Mouse (Mus musculus): Measurements from ENCODE around the gene 2310061I04Rik.

DNA sequence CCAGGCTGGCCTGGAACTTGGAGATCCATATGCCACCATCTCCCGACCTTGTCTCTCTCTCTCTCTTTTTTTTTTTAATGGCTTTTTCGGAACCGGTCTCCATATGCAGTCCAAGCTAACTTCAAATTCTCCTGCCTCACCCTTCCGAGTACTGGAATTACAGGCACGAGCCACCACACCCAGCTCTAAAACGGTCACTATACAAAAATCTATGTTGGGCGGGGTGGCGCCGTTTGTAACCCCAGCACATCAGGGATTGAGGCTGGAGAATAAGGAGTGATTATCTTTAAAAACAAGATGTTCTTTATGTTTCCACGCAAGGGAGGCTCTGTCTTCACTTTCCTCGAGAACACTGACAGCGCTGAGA lies 36.4 kb downstream of the 2310061I04Rik start:
- TF ChIP-seq POLR2A (IDR thresholded peaks at IDR 0.05; ENCODE audit: borderline replicate concordance, low read depth, low read length) (no peak), CTCF (IDR thresholded peaks at IDR 0.05; ENCODE audit: low read depth, low read length) (no peak)

Measured in bone marrow macrophage, adult 2 months (primary cell).